Mouse (Mus musculus): ENCODE measurements around the gene Gm20773. TPM values are rescaled to one million over a fixed set of nuclear protein-coding genes. Genes with fewer than 3 reads are reported as not detected.
"Not testable (repeated sequence)": the region's sequence is repeated elsewhere in the genome, so short reads cannot be mapped to it uniquely, and the experiment has no call there.

The Gm20773 gene
- polyA plus RNA-seq (2015; fragmentation: Nextera tagmentation; extraction: Ambion mirVana) = not detected in 2 replicates

- no CpG with 5 or more reads among the region's 1 CpGs for WGBS
- not testable (repeated sequence) for H3K9ac ChIP-seq (ENCODE audit: low read length); H3K27me3 ChIP-seq (ENCODE audit: control insufficient read depth, insufficient read depth, low read depth, low read length); H3K4me1 ChIP-seq (replicated peaks; ENCODE audit: control insufficient read depth, insufficient read depth, low read length); H3K4me2 ChIP-seq (ENCODE audit: low read depth, low read length); H3K36me3 ChIP-seq (ENCODE audit: control insufficient read depth, insufficient read depth, low read length); H3K4me3 ChIP-seq (ENCODE audit: low read length); ATAC-seq (ENCODE audit: low read depth); H3K27ac ChIP-seq (ENCODE audit: low read length); H3K9me3 ChIP-seq (ENCODE audit: control insufficient read depth, low read length)
Observed at GRCm38 (mm10) chrY:13493726-13494125, at the start of gene Gm20773. TSS of gene Gm20773 (plus strand) at chrY:13494026.

- H3K36me3 ChIP-seq (ENCODE audit: control insufficient read depth, insufficient read depth, low read length); ATAC-seq (ENCODE audit: low read depth); H3K9me3 ChIP-seq (ENCODE audit: control insufficient read depth, low read length); H3K9ac ChIP-seq (ENCODE audit: low read length); H3K4me1 ChIP-seq (replicated peaks; ENCODE audit: control insufficient read depth, insufficient read depth, low read length); H3K27ac ChIP-seq (ENCODE audit: low read length); H3K4me3 ChIP-seq (ENCODE audit: low read length); H3K4me2 ChIP-seq (ENCODE audit: low read depth, low read length); H3K27me3 ChIP-seq (ENCODE audit: control insufficient read depth, insufficient read depth, low read depth, low read length): not testable (repeated sequence)
- WGBS = 80% methylated on average over 1 of the region's 3 CpGs
Observed at GRCm38 (mm10) chrY:13465479-13465878, 28.3 kb upstream of the Gm20773 start, which contains the start of gene Gm21866. TSS of gene Gm21866 (minus strand) at chrY:13465579.

Other genes starting within 250 kb of the Gm20773 start
- gene Gm21440, start 241.6 kb upstream of the Gm20773 start, polyA plus RNA-seq (2015; fragmentation: Nextera tagmentation; extraction: Ambion mirVana) = not detected in 2 replicates
- gene Gm21454, start 241.6 kb upstream of the Gm20773 start, polyA plus RNA-seq (2015; fragmentation: Nextera tagmentation; extraction: Ambion mirVana) = not detected in 2 replicates
- gene Gm21725, start 145.0 kb upstream of the Gm20773 start, polyA plus RNA-seq (2015; fragmentation: Nextera tagmentation; extraction: Ambion mirVana) = not detected in 2 replicates
- gene Gm21866, start 28.4 kb upstream of the Gm20773 start, polyA plus RNA-seq (2015; fragmentation: Nextera tagmentation; extraction: Ambion mirVana) = not detected in 2 replicates